Mouse (Mus musculus) kidney, embryonic 15.5 days (tissue): ENCODE results near the gene Nfib. TPM values are rescaled to one million over a fixed set of nuclear protein-coding genes. Genes with fewer than 3 reads are reported as not detected.

Experiments
- ATAC-seq: fragments of 200-750 bp; cut with Nextera tagmentation; replicated peaks from 2 replicates; pipeline ENCODE4 v1.8.0; 2017; ENCODE audit warnings: moderate TSS enrichment; ENCODE audit not compliant: low FRiP score
- H3K27ac ChIP-seq: fragments of 300-500 bp; sonication (generic); 2 replicates; pipeline ENCODE4 v1.5.1; 2015; ENCODE audit warnings: mild to moderate bottlenecking, inconsistent platforms
- H3K27me3 ChIP-seq: fragments of 300-500 bp; sonication (generic); 2 replicates; pipeline ENCODE4 v1.6.1; 2015; ENCODE audit warnings: inconsistent platforms
- H3K36me3 ChIP-seq: fragments of 300-500 bp; sonication (generic); 2 replicates; pipeline ENCODE4 v1.6.1; 2015; ENCODE audit warnings: inconsistent platforms
- H3K4me1 ChIP-seq: fragments of 300-500 bp; sonication (generic); 2 replicates; pipeline ENCODE4 v1.6.1; 2015; ENCODE audit warnings: inconsistent platforms
- H3K4me2 ChIP-seq: fragments of 300-500 bp; sonication (generic); 2 replicates; pipeline ENCODE4 v1.6.1; 2015; ENCODE audit warnings: moderate library complexity, mild to moderate bottlenecking, inconsistent platforms
- H3K4me3 ChIP-seq: fragments of 300-500 bp; sonication (generic); replicated peaks from 2 replicates; pipeline ENCODE4 v1.5.1; 2015; ENCODE audit warnings: mild to moderate bottlenecking, inconsistent platforms
- H3K9ac ChIP-seq: fragments of 300-500 bp; sonication (generic); 2 replicates; pipeline ENCODE4 v1.6.1; 2015; ENCODE audit warnings: mild to moderate bottlenecking, inconsistent platforms
- H3K9me3 ChIP-seq: fragments of 300-500 bp; sonication (generic); replicated peaks from 2 replicates; pipeline ENCODE4 v1.6.1; 2016; ENCODE audit warnings: inconsistent platforms
- WGBS: fragments of 180-500 bp; shearing (Covaris S2); methylation state at CpG from one replicate; pipeline ENCODE4 v1.1.7; 2015; ENCODE audit warnings: mixed read lengths; 5-methylcytosine and 5-hydroxymethylcytosine counted together
- polyA plus RNA-seq: library from polyadenylated mRNA; unstranded; fragments of >200 nt; fragmentation: Nextera tagmentation; extraction: Ambion mirVana; gene quantifications from 2 replicates; pipeline ENCODE4 v1.2.1, GENCODE M21; 2015

The Nfib gene
- polyA plus RNA-seq, 1 experiment from 2014 or later, result 33.8 TPM

- ATAC-seq, result no peak
- Histone ChIP-seq H3K4me1 (peaks cover 2% of the 10 kb centered on the region; the same call in 1 of the 2 replicates), H3K4me2 (no peak overlapping the region), H3K9ac (no peak overlapping the region), H3K4me3 (no peak overlapping the region), H3K27me3 (no peaks in the 10 kb centered on the region), H3K9me3 (no peaks in the 10 kb centered on the region), H3K36me3 (no peaks in the 10 kb centered on the region), H3K27ac (no peak overlapping the region)
- 80% methylated on average over 4 of the region's 4 CpGs for WGBS
Observed at GRCm38 (mm10) chr4:82394346-82394745, 311.2 kb downstream of the Nfib start.

- H3K9ac ChIP-seq, result no peak overlapping the region
- peak; percentile 60; the same call in 1 of the 2 replicates for ATAC-seq
Observed at GRCm38 (mm10) chr4:82393021-82393420, 312.5 kb downstream of the Nfib start.

GRCm38 (mm10) chr4:82392496-82392895 is 313.1 kb downstream of the Nfib start:
- H3K27ac ChIP-seq, result 0 out of 2 replicates have a peak overlapping the region, but pooled peaks have one; percentile 27
- H3K4me1 ChIP-seq, result peaks cover 2% of the 10 kb centered on the region; the same call in 1 of the 2 replicates

More at GRCm38 (mm10) chr4:82393021-82393420, 312.5 kb downstream of the Nfib start:
- Histone ChIP-seq H3K9me3 (no peaks in the 10 kb centered on the region), H3K27me3 (no peaks in the 10 kb centered on the region), H3K4me1 (peaks cover 2% of the 10 kb centered on the region; the same call in 1 of the 2 replicates), H3K36me3 (no peaks in the 10 kb centered on the region), H3K4me3 (no peak overlapping the region), H3K27ac (no peak overlapping the region), H3K4me2 (no peak overlapping the region)
- 68% methylated on average over 4 of the region's 4 CpGs for WGBS

GRCm38 (mm10) chr4:82391726-82392472 is 313.7 kb downstream of the Nfib start:
- Histone ChIP-seq H3K9ac (no peak overlapping the region), H3K27ac (no peak overlapping the region), H3K4me3 (no peak overlapping the region), H3K27me3 (no peaks in the 10 kb centered on the region), H3K4me2 (no peak overlapping the region), H3K36me3 (no peaks in the 10 kb centered on the region), H3K9me3 (no peaks in the 10 kb centered on the region), H3K4me1 (peaks cover 3% of the 10 kb centered on the region; the same call in 1 of the 2 replicates)
- WGBS, result 78% methylated on average over 6 of the region's 6 CpGs
- no peak for ATAC-seq

More at GRCm38 (mm10) chr4:82392496-82392895, 313.1 kb downstream of the Nfib start:
- Histone ChIP-seq H3K36me3 (no peaks in the 10 kb centered on the region), H3K9ac (no peak overlapping the region), H3K27me3 (no peaks in the 10 kb centered on the region), H3K4me3 (no peak overlapping the region), H3K4me2 (no peak overlapping the region), H3K9me3 (no peaks in the 10 kb centered on the region)
- 87% methylated on average over 9 of the region's 9 CpGs for WGBS
- no peak for ATAC-seq

- WGBS, result 59% methylated on average over 2 of the region's 2 CpGs
- no peak for ATAC-seq
Observed at GRCm38 (mm10) chr4:82390545-82390944, 315.0 kb downstream of the Nfib start.

GRCm38 (mm10) chr4:82389876-82390275 is 315.7 kb downstream of the Nfib start:
- Histone ChIP-seq H3K36me3 (no peaks in the 10 kb centered on the region), H3K27ac (no peak overlapping the region), H3K4me1 (peaks cover 12% of the 10 kb centered on the region; the same call in 1 of the 2 replicates), H3K4me2 (no peak overlapping the region), H3K9me3 (no peaks in the 10 kb centered on the region), H3K9ac (no peak overlapping the region), H3K4me3 (no peak overlapping the region), H3K27me3 (no peaks in the 10 kb centered on the region)
- WGBS, result 93% methylated on average over 1 of the region's 1 CpGs
- ATAC-seq, result no peak

More at GRCm38 (mm10) chr4:82390545-82390944, 315.0 kb downstream of the Nfib start:
- H3K27me3 ChIP-seq, result no peaks in the 10 kb centered on the region
- no peak overlapping the region for H3K4me2 ChIP-seq
- no peaks in the 10 kb centered on the region for H3K9me3 ChIP-seq
- H3K36me3 ChIP-seq, result no peaks in the 10 kb centered on the region
- H3K27ac ChIP-seq, result no peak overlapping the region
- no peak overlapping the region for H3K9ac ChIP-seq
- peaks cover 11% of the 10 kb centered on the region; the same call in 1 of the 2 replicates for H3K4me1 ChIP-seq
- no peak overlapping the region for H3K4me3 ChIP-seq

GRCm38 (mm10) chr4:82387620-82388019 is 317.9 kb downstream of the Nfib start:
- no peak overlapping the region for H3K9ac ChIP-seq
- H3K9me3 ChIP-seq, result no peaks in the 10 kb centered on the region
- H3K27ac ChIP-seq, result no peak overlapping the region
- peaks cover 12% of the 10 kb centered on the region; the same call in 1 of the 2 replicates for H3K4me1 ChIP-seq
- no peak overlapping the region for H3K4me3 ChIP-seq
- H3K27me3 ChIP-seq, result no peaks in the 10 kb centered on the region
- H3K4me2 ChIP-seq, result no peak overlapping the region
- WGBS, result 76% methylated on average over 4 of the region's 4 CpGs
- H3K36me3 ChIP-seq, result no peaks in the 10 kb centered on the region
- no peak for ATAC-seq

GRCm38 (mm10) chr4:82386222-82386993 is 319.1 kb downstream of the Nfib start:
- H3K27ac ChIP-seq, result no peak overlapping the region
- 60% methylated on average over 4 of the region's 4 CpGs for WGBS

GRCm38 (mm10) chr4:82385638-82386037 is 319.9 kb downstream of the Nfib start:
- no peak overlapping the region for H3K9ac ChIP-seq
- H3K27me3 ChIP-seq, result no peaks in the 10 kb centered on the region
- no peak overlapping the region for H3K4me3 ChIP-seq
- H3K27ac ChIP-seq, result 0 out of 2 replicates have a peak overlapping the region, but pooled peaks have one; percentile 24
- no peak overlapping the region for H3K4me2 ChIP-seq
- peaks cover 12% of the 10 kb centered on the region; the same call in 1 of the 2 replicates for H3K4me1 ChIP-seq
- ATAC-seq, result no peak
- no peaks in the 10 kb centered on the region for H3K36me3 ChIP-seq
- WGBS, result 78% methylated on average over 4 of the region's 4 CpGs
- no peaks in the 10 kb centered on the region for H3K9me3 ChIP-seq

More at GRCm38 (mm10) chr4:82386222-82386993, 319.1 kb downstream of the Nfib start:
- Histone ChIP-seq H3K4me3 (no peak overlapping the region), H3K36me3 (no peaks in the 10 kb centered on the region), H3K27me3 (no peaks in the 10 kb centered on the region), H3K4me1 (peaks cover 12% of the 10 kb centered on the region; the same call in 1 of the 2 replicates), H3K9ac (no peak overlapping the region), H3K4me2 (no peak overlapping the region), H3K9me3 (no peaks in the 10 kb centered on the region)
- ATAC-seq, result no peak

GRCm38 (mm10) chr4:82383991-82384731 is 321.4 kb downstream of the Nfib start:
- Histone ChIP-seq H3K36me3 (no peaks in the 10 kb centered on the region), H3K9ac (no peak overlapping the region), H3K9me3 (no peaks in the 10 kb centered on the region), H3K4me1 (peaks cover 12% of the 10 kb centered on the region; the same call in 1 of the 2 replicates), H3K27me3 (no peaks in the 10 kb centered on the region), H3K27ac (peak overlapping the region; percentile 18; the same call in 1 of the 2 replicates), H3K4me2 (no peak overlapping the region), H3K4me3 (no peak overlapping the region)
- 71% methylated on average over 11 of the region's 11 CpGs for WGBS
- ATAC-seq, result no peak

GRCm38 (mm10) chr4:82383346-82383745 is 322.2 kb downstream of the Nfib start:
- no peak overlapping the region for H3K4me2 ChIP-seq
- no peaks in the 10 kb centered on the region for H3K36me3 ChIP-seq
- H3K27ac ChIP-seq, result no peak overlapping the region
- no peak for ATAC-seq
- no peak overlapping the region for H3K9ac ChIP-seq
- H3K9me3 ChIP-seq, result no peaks in the 10 kb centered on the region
- H3K27me3 ChIP-seq, result no peaks in the 10 kb centered on the region
- peaks cover 12% of the 10 kb centered on the region; the same call in 1 of the 2 replicates for H3K4me1 ChIP-seq
- 78% methylated on average over 8 of the region's 8 CpGs for WGBS
- H3K4me3 ChIP-seq, result no peak overlapping the region
